Mouse (Mus musculus) lung, postnatal 4 days (tissue): Measurements from ENCODE around the gene Cxcl3.

Source experiments
- DNase-seq, 2 experiments: peaks; one replicate each; pipeline ENCODE4 v3.0.0; 2021

Cxcl3 gene

DNA sequence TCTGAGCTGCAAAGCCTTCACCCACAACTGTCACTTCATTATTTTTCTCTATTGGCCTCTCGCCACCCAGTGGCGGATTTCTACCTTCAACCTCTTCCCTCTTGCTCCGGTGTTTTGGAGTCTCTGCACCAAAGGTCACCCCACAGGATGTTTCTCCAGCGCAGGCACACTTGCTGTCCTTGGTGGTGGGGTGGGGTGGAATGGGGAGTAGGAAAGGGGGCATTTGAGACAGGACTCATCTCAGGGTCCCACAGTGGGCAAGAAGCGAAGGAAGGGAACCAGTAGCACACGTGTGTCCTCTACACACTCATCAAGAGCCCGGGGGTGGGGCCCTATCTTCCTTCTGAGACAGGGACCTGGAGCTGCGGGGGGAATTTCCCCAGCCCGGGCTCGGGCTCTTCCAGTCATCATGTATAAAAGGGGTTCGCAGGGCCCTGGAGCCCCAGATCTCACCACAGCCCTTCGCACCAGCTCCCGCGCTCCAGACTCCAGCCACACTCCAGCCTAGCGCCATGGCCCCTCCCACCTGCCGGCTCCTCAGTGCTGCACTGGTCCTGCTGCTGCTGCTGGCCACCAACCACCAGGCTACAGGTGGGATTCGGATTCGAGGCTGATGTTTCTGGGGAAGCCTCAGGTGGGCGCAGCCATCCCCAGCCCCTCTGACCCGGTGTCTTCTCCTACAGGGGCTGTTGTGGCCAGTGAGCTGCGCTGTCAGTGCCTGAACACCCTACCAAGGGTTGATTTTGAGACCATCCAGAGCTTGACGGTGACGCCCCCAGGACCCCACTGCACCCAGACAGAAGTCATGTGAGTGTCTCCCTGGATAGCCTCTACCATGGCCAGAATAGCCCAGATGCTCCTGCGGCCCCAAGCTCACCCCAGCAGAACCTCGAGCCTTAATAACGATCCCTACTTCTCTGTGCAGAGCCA is at the start of gene Cxcl3:
Gene Cxcl3 (plus strand): TSS at position 445 of the 930 bp plus-strand sequence.
- peak; percentile 39 to 55 for DNase-seq

DNA sequence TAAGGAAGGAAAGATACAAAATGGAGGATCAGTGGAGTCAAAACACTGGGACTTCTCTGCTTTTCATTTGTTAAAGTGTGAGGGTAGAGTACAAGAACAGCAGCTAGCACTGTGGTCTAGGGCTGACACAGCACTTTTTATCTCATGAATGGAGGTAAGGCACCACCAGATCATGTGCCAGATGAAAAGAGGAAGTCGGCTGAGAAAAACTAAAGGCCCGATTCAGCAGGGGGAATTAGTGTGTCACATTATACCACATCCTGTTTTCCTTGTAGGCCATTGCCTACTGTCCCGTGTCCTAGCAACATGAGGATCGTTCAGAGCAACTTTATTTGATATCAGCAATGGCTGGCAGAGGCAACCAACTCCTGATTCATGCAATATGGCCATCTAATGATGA is 43.9 kb upstream of the Cxcl3 start:
- peak in 1 of 2 experiments; percentile 31 for DNase-seq

DNA sequence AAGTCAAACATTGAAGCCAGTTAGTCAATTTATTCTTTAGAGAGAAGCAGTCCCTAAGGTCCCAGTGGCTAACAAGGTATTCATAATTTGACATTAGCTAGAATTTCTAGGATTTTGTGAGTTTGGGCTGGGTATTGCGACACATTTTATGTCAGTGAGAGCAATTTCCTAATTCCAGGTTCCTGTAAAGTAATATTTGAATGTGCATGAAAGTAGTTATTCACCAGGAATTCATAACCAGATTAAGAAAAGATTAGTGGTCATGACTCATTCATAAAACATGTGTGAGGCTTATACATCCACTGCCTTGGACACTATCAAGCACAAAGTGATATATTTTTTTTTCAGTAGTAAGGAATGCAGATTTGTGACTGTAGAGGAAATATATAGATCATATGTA is 32.0 kb upstream of the Cxcl3 start:
- DNase-seq: no peak

DNA sequence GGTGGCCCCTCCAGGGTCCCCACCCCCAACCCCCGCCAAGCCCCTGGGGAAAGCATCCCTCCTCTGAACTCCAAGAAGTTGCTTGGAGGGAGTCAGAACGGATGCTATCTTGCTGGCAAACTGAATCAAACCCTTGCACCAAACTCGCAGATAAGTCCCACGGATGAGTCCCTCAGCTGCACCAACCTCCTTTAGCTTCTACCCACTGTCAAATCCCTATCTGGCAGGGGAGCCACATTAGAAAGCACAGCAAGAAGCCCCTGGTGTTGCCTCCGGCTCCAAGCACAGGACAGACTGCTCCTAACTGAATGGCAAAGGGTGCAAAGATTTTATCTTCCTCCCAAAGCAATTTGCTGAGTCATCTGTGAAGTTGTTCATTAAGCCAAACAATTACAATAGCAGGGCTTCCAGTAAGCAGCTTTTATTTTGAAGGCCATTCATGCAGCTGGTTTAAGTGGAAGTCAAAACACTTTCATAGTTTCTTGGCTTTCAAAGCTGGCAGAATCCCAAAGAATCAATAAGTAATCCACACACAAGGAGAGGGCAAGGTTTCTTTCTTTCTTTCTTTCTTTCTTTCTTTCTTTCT is 27.8 kb upstream of the Cxcl3 start:
- DNase-seq: no peak

DNA sequence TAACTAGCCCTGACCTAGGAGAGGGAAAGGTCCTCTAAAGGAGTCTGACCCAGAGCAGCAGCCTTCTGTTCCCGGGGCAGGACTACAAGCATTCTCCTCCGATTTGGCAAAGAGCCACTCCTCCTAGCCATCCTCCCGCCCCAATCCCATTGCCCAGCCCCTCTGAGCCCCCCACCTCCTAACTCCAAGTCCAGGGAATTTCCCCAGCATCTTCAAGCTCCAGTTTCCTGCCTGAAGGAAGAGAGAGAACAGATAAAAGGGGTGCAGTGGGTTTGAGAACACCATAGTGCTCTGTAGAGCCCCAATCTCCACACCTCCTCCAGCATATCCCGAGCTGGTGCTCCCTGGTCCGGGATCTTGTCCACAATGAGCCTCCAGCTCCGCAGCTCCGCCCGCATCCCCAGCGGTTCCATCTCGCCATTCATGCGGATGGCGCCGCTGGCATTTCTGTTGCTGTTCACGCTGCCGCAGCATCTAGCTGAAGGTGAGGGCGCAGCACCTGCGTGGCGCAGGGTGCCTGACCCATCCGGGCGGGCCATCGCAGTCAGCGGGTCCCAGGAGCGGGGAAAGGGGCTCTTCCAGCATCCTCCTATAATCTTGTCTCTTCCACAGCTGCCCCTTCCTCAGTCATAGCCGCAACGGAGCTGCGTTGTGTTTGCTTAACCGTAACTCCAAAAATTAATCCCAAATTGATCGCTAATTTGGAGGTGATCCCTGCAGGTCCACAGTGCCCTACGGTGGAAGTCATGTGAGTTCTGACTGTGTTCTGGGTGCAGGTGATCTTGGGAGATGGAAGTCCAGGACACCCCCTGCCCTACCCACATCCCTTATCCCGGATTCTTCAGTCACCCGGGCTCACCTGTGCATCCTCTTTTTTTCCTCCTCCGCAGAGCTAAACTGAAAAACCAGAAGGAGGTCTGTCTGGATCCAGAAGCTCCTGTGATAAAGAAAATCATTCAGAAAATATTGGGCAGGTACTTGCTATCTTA is 26.5 kb upstream of the Cxcl3 start, which contains the start of gene Cxcl5:
Gene Cxcl5 (plus strand): TSS at position 284 of the 989 bp plus-strand sequence.
- no peak for DNase-seq

DNA sequence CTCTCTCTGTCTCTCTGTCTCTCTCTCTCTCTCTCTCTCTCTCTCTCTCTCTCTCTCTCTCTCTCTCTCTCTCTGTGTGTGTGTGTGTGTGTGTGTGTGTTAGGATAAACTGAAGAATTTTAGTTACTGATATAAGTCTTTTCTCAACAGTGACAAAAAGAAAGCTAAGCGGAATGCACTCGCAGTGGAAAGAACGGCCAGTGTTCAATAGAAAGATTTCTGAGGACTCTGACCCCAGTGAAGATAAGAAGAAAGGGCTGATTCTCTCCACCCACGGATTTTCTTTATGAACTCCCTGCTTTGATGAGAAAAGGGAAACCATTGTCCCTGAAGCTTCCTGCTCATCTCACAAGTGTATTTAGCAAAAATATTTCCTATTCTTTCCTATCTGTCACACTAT is 25.6 kb upstream of the Cxcl3 start:
- no peak for DNase-seq

DNA sequence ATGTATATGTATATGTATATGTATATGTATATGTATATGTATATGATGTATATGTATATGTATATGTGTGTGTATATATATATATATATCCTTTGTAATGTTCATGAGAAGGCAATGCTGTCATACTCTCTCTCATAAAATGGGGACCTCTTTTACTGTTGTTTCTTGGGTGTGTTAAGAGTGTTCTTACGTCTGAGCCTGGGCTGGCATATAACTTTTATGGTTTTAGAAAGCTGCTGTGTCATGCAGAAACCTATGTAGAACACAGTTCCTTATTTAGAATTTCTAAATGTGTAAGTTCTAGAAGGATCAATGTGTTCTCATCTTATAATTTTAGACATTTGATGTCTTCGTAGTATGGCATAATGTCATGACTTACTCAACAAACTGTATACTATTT is 25.1 kb upstream of the Cxcl3 start:
- no peak for DNase-seq

DNA sequence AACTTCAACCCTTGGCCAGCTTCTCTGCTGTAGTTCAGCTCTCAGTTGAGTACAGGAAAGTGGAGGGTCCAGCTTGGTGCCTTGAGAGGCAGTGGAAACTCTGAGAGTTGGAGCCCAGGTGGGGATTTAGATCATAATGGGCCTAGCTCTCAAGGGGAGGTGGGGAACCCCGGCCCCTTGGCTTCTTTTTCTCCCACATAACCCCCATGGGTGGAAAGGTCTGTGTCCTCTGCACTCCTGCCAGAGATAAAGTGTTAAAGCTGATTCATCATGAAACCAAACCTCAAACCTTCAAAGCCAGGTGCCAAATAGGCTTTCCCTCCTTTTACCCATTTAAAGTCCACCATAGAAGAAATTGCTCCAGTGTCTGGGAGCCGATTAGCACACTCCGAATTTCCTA is 24.1 kb upstream of the Cxcl3 start:
- no peak for DNase-seq

DNA sequence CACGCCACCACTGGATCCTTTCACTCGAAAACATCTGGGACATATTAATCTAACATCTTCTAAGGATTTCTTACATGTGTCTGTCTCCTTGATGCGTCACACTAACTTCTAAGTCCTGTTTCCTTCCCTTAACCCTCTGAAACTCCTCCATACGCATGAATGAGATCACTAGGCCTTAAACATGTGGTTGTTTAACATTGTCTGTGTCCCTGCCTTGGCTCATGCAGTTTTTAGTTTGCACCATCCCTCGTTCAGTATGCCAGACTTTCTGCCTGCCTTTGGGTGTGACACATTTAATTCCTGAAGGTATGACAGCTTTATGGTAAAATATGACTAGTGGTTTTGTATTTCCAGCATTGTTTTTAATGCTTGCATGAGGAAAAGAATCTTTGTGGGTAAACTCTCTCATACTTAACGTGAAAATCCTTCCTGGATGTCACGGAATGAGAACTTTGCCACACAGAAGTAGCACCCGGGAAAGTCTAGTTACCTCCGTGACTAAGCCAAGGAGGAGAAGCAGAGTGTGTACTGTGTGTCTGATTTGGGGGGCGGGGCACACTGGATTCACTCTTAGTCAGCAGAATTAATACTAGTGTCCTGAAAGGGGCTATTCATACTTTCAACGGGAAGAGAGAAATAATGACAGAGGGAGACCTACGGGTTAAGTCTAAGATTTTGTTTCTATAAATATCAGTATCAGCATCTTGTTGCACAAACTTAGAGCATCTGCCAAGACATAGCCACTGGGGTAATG is 21.8 kb upstream of the Cxcl3 start:
- no peak for DNase-seq

DNA sequence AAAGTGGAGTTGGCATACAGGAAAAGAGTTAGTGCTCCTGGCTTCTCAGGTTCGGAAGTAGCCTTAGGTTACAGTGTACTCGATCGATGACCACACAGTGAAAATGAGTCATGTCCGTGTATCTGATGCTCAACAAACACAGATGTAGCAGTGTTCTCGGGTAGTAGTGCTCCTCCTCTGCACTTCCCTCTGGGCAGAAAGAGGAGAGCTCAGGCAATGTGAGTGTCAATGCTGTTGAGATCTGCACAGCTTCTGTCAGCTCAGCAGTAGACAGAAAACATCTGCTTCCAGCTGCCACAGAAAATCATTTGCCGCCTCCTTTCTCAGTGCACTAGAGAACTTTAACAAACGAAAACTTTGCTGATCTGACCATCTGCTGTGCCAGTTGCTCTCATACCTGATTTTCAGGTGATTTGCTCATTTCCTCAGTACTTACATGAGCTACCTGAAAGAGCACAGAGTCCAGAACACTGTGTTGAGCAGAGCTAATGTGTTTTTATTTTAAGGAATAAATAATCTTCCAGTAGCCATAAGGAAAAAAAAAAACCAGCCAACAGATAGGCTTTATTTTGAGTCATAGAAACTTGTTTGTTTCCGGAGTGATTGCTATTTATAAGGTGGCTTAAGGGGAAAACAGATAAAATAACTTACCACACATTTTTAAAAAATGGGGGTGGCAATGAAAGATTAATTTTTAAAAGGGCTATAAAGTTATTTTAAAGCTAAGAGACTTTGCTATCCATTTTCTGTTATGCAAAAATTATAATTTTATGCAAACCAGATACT is 19.9 kb upstream of the Cxcl3 start:
- no peak for DNase-seq

DNA sequence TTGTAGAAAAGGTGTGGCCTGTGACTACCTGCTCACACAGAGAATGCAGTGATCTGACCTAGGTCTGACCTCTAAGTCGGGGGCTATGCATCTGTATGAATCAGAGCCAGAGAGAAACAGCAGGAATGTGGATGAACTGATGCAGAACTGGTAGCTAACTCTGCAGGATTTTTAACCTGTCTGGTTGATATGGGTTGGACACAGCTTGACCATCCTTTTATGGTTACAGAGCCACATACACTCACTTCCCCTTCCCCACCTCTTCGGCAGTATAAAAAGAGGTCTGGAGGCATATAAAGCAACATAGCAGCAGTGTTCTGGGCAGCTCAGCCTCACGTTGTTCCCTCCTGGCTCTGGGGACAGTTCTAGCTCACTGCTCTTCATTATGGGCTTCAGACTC is 17.7 kb upstream of the Cxcl3 start, which contains the start of gene Ppbp:
Gene Ppbp (plus strand): TSS at position 301 of the 400 bp plus-strand sequence.
- no peak for DNase-seq

DNA sequence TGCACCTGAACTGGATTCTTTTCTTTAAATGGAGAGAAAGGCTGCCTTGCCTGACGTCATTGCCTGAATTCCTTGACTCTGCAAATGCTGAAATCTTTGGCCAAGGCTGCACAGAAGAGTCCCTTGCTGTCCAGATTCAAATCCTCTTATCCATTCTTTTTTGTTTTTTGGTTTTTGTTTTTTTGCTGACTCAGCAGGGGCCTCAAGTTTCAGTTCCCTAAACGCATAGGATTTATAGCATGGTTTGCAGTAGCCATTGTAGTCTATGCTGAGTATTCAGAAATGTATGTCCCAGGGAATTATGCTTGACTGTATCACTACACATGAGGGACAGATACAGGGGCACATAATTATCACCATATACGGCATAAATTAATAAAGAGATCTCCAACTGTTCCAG is 14.5 kb upstream of the Cxcl3 start:
- DNase-seq: no peak

DNA sequence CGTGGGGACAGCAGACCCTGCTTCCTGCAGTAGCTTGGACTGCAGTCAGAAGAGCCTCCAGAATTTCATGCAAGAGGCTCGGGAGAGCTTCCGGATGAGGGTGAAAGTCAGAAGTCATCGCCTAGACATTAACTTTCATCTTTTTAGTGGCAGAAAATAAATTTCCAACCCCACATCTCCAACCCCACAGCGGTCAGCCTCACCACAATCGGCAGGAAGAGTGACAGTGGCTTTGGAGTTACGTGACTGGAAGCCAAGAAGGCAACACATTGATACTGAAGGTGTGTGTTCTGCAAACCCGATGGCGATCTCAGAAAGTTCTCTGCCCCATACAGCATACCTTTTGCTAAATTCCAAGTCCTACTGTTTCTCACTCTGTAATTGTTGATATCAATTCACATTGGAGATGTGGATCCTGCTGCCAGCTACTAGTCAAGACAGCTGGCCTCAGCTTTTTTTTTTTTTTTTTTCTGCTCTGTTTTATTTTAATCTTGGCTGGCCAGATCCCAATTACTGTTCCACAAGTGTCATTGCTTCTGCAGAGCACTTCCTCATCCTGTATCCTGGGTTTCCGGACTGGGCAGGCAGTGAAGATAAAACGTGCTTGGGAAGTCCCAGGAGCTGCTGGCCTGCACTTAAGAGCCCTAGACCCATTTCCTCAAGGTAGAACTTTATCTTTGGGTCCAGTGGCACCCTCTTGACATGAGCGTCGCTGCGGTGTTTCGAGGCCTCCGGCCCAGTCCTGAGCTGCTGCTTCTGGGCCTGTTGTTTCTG is 13.8 kb upstream of the Cxcl3 start, which contains the start of gene Pf4:
Gene Pf4 (plus strand): TSS at position 556 of the 774 bp plus-strand sequence.
- peak; percentile 26 to 54 for DNase-seq

DNA sequence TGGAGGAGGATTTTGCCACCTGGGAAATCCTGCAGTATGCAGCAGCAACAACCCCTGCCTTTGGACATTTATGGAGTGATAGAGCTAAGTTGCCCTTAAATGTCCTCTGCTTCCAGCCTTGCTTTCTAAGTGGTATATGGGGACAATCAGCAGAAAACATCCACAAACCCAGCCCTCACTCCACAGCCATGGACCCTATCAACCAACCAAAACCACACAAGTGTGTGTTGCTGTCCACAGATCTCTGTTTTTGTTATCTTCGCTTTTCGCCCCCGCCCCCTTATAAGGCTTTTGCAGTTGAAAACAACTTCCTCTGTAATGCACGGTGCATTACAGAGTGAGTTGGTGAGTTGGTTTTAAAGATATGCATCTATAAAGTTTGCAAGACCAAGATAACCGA is 10.3 kb upstream of the Cxcl3 start:
- no peak for DNase-seq

DNA sequence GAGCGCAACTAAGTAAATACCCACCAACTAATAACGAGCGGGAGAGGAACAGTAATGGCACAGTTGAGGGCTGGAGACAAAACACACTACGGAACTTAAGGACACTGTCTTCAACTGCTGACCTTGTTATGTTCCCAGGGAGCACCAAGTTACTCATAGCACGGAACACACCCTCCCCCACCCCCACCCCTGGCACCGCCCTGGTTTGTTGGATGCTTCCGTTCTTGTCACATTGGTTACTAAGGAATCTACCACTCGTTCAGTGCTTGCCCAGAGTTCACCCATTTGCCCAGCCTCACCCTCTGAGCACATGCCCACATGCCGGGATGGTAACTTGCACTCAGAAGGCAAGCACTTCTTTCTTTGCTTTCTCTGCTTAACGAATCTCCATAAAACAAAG is 8.3 kb upstream of the Cxcl3 start:
- DNase-seq: no peak

DNA sequence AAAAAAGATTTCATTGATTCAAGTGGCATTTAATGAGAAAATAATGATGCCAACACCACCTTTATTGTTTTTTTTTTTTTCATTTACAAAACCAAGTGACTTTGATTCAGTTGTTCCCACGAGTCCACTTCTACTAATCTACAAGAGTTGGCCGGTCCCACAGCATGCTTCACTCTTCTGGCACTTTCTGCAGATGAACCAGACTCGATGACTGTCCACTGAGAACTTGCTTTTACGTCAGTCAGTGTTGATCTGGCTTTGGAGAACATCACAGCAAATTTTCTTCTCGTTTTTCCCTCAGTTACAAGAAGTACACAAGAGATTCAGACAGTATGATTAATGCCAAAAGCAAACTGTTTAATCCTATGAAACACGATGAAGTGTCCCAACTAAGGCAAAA is 7.0 kb upstream of the Cxcl3 start:
- no peak for DNase-seq

DNA sequence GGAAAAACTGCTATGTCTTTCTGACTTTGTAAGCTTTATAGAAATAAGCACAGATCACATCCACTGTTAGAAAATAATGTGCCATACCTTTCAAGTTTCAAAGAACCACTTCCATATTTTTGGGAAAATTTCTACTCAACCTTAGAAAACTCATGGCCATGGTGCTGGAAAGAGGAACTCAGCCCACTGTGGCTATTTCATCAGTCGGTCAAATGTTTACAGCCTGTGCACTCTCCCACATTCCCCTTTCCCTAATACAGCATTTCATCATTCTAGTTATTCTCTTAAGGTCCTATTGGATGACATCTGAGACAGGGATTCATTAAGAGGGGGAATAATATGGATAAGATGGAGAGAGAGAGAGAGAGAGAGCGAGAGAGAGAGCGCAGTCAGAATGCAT is 2.2 kb upstream of the Cxcl3 start:
- DNase-seq: no peak

DNA sequence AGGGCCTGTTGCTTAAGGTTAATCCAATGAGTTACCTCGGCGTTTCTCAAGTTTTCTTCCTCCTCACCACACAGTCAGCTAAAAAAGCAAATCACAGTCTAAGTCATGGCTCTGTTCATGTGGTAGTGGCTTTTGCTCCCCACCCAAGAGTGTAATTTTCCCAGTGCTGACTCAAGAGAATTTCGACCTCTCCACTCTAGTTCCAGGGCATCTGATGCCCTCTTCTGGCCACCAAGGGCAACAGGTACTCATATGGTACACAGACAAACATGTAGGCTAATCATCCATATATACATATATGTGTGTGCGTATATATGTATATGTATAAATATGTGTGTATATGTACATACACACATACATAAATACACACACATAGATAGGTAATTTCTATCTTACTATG is 2.2 kb downstream of the Cxcl3 start:
- DNase-seq: no peak

DNA sequence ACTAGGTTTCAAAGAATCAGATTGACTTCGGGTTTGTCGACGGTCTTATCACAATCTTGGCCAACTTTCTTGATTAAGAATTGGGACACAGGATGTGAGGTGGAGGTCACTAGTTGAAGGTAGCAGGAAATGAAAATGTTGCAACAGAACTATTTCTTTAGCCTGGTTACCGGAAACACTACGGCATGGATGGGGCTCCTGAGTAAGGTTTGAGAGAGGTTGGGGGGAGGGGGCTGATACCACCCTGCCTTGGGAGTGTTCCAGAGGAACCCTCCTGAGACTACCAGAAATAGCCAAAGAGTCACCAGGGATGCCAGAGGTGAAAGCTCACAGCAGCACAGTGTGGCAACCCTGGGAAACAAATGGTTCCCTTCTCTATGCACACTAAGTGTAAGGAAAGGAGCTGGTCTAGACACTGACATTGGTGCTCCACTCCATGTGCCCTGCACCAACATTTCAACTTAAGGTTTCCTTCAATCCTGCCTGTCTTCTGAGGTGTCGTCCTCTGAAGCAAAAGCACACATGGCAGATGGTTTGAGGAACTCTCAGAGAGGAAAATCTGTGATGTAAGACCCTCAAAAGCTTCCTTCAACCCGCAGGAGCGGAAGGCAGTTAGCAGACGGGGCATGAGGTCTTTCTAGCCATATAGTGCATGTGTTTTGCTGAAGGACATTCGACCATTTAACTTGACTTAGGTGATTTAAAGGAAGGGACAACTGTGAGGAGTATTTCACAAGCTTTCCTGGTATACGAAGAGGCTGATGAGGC is 3.6 kb downstream of the Cxcl3 start:
- DNase-seq: no peak

DNA sequence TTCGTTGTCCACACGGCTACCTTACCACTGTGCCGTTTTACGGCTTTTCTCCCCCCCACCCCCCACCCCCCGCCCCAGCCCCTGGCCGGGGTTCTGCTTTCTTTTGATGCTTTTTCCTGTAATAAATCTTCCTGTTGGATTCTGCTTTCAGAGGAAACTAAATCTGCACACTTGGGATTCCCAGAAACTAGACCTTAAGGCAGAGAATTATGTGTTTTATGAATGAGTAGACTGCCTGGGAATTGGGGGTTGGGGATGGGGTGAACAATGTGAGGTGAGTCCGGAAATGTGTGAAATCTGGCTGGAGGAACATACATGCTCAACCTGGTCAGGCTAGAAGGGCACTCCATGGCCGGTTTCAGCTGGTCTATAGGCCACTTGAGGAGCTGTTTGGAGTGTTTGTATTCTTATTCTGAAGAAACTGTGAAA is 4.2 kb downstream of the Cxcl3 start:
- peak; percentile 57 to 72 for DNase-seq
